In the genomic region with DNA sequence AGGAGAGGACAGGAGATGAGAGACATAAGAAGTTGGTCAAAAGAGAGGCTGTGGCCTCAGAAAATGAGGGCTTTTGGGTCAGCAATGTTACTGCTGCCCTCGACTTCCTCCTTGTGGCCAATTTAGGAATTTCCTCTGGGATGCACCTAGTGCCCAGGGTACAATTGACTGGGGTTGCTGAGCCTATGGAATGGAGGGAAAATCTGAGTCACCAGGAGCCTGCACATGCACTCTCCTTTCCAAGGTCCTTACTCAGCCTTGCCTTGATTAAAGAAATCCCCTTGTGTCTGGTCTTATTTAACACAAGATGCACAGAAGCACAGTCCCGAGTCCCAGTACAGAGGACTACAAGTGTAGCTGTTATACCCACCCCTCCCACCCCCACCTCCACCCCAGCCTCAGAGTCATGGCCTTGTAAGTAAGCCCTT, we compare ENCODE assay signal across 9 mouse cellular contexts.
DNase-seq lines count a peak whose midpoint lies in the region; ATAC-seq lines count a peak whose summit lies in the region.
"Had no signal": no experiment of that assay in that cellular context is flagged by ENCODE, and none has a peak within 500 bp of the region (broad histone marks: within the 10 kb centered on the region; RNA-seq: fewer than 3 reads in every experiment).

No protein-coding gene starts in this region.

- no peaks in the 10 kb centered on the region for H3K36me3 ChIP-seq in embryonic facial prominence, embryonic 14.5 days (ENCODE audit: control insufficient read depth, insufficient read depth, low read length)
- H3K36me3 ChIP-seq in hindbrain, embryonic 11.5 days (ENCODE audit: control insufficient read depth, insufficient read depth, low read length) = no peaks in the 10 kb centered on the region
- H3K36me3 ChIP-seq in midbrain, embryonic 16.5 days (ENCODE audit: control insufficient read depth, insufficient read depth, low read length) = no peaks in the 10 kb centered on the region
- H3K36me3 ChIP-seq: G1E had no signal

- no peak overlapping the region for H3K27ac ChIP-seq in embryonic facial prominence, embryonic 14.5 days (replicated peaks; ENCODE audit: low read depth, low read length)
- H3K27ac ChIP-seq in hindbrain, embryonic 11.5 days (ENCODE audit: low read depth, low read length) = no peak overlapping the region
- H3K27ac ChIP-seq in midbrain, embryonic 16.5 days (ENCODE audit: low read length) = no peak overlapping the region

- no peak overlapping the region for H3K9ac ChIP-seq in embryonic facial prominence, embryonic 14.5 days (ENCODE audit: low read depth, low read length)
- no peak overlapping the region for H3K9ac ChIP-seq in hindbrain, embryonic 11.5 days (ENCODE audit: low read depth, low read length)
- no peak overlapping the region for H3K9ac ChIP-seq in midbrain, embryonic 16.5 days (ENCODE audit: low read depth, low read length)

- 18% methylated on average over 2 of the region's 2 CpGs for WGBS in embryonic facial prominence, embryonic 14.5 days
- 43% methylated on average over 2 of the region's 2 CpGs for WGBS in hindbrain, embryonic 11.5 days
- 38% methylated on average over 2 of the region's 2 CpGs for WGBS in midbrain, embryonic 16.5 days

- H3K4me1 ChIP-seq in embryonic facial prominence, embryonic 14.5 days (ENCODE audit: control insufficient read depth, insufficient read depth, low read length) = no peaks in the 10 kb centered on the region
- no peaks in the 10 kb centered on the region for H3K4me1 ChIP-seq in hindbrain, embryonic 11.5 days (replicated peaks; ENCODE audit: control insufficient read depth, insufficient read depth, low read length)
- H3K4me1 ChIP-seq in midbrain, embryonic 16.5 days (ENCODE audit: control insufficient read depth, insufficient read depth, low read length) = no peaks in the 10 kb centered on the region; the same call in 1 of the 2 replicates

- H3K9me3 ChIP-seq in embryonic facial prominence, embryonic 14.5 days (ENCODE audit: control insufficient read depth, low read length) = no peaks in the 10 kb centered on the region
- H3K9me3 ChIP-seq in hindbrain, embryonic 11.5 days (ENCODE audit: control insufficient read depth, low read length) = no peaks in the 10 kb centered on the region
- H3K9me3 ChIP-seq in midbrain, embryonic 16.5 days (replicated peaks; ENCODE audit: control insufficient read depth, low read length, poor library complexity, severe bottlenecking) = no peaks in the 10 kb centered on the region
- H3K9me3 ChIP-seq: G1E had no signal

- peak; percentile 53 for DNase-seq in gastrocnemius, adult 18-20 months (ENCODE audit: low spot score)
- DNase-seq in gastrocnemius, postnatal 25 days = no peak
- DNase-seq in ZHBTc4 (ENCODE audit: low read depth, low spot score) = peak; percentile 91
- peak; percentile 71 for DNase-seq in embryonic facial prominence, embryonic 14.5 days (ENCODE audit: low spot score)
- DNase-seq in hindbrain, embryonic 11.5 days (ENCODE audit: low spot score) = peak; percentile 77
- DNase-seq in left cerebral cortex, postnatal 4 days = peak; percentile 44
- no peak for DNase-seq in thymus, postnatal 0 days (ENCODE audit: low spot score)

- no peaks in the 10 kb centered on the region for H3K27me3 ChIP-seq in embryonic facial prominence, embryonic 14.5 days (replicated peaks; ENCODE audit: control insufficient read depth, insufficient read depth, low read length)
- H3K27me3 ChIP-seq in hindbrain, embryonic 11.5 days (ENCODE audit: control insufficient read depth, insufficient read depth, low read length) = no peaks in the 10 kb centered on the region
- no peaks in the 10 kb centered on the region for H3K27me3 ChIP-seq in midbrain, embryonic 16.5 days (ENCODE audit: control insufficient read depth, insufficient read depth, low read depth, low read length)

- intact Hi-C loops in left cerebral cortex, postnatal 4 days (cut with DNase I) = no loop called here

- peak; percentile 77 for ATAC-seq in embryonic facial prominence, embryonic 14.5 days (ENCODE audit: low read depth)
- peak; percentile 78 for ATAC-seq in hindbrain, embryonic 11.5 days (ENCODE audit: low FRiP score)
- peak; percentile 76; the same call in 1 of the 2 replicates for ATAC-seq in midbrain, embryonic 16.5 days

- H3K4me3 ChIP-seq in embryonic facial prominence, embryonic 14.5 days (ENCODE audit: low read depth, low read length) = no peak overlapping the region
- H3K4me3 ChIP-seq in hindbrain, embryonic 11.5 days (ENCODE audit: low read depth, low read length) = no peak overlapping the region
- H3K4me3 ChIP-seq in midbrain, embryonic 16.5 days (ENCODE audit: low read depth, low read length) = no peak overlapping the region

- no peak overlapping the region for H3K4me2 ChIP-seq in embryonic facial prominence, embryonic 14.5 days (ENCODE audit: low read depth, low read length)
- no peak overlapping the region for H3K4me2 ChIP-seq in hindbrain, embryonic 11.5 days (replicated peaks; ENCODE audit: low read depth, low read length)
- no peak overlapping the region for H3K4me2 ChIP-seq in midbrain, embryonic 16.5 days (ENCODE audit: low read length)

Comparison
In these comparisons a context has a peak if more than half of its experiments do, and no peak if none do; other contexts are left out.
1. DNase-seq: peak in gastrocnemius, adult 18-20 months (single experiment), ZHBTc4 (single experiment), embryonic facial prominence, embryonic 14.5 days (single experiment), hindbrain, embryonic 11.5 days (single experiment) and left cerebral cortex, postnatal 4 days (single experiment); none in gastrocnemius, postnatal 25 days (single experiment) and thymus, postnatal 0 days (single experiment).
2. Peak in every context shown above with its lines, with median percentiles within 50 percentile points of each other: ATAC-seq.